Mouse (Mus musculus) neural tube, embryonic 12.5 days (tissue): ENCODE data around the gene Dennd6a. TPM values are rescaled to one million over a fixed set of nuclear protein-coding genes. Genes with fewer than 3 reads are reported as not detected.
A peak's percentile ranks its signal among the peaks of the same experiment; 100 is the strongest.

Source experiments
- ATAC-seq: fragments of 200-750 bp; cut with Nextera tagmentation; 2 replicates; pipeline ENCODE4 v1.8.0; 2017; ENCODE audit warnings: low read depth, mild to moderate bottlenecking, moderate TSS enrichment, moderate library complexity; ENCODE audit not compliant: low FRiP score
- H3K27ac ChIP-seq: fragments of 300-500 bp; sonication (generic); 2 replicates; pipeline ENCODE4 v1.5.1; 2016
- H3K27me3 ChIP-seq: fragments of 300-500 bp; sonication (generic); replicated peaks from 2 replicates; pipeline ENCODE4 v1.6.1; 2016; ENCODE audit warnings: mild to moderate bottlenecking
- H3K36me3 ChIP-seq: fragments of 300-500 bp; sonication (generic); 2 replicates; pipeline ENCODE4 v1.6.1; 2016; ENCODE audit warnings: mild to moderate bottlenecking
- H3K4me1 ChIP-seq: fragments of 300-500 bp; sonication (generic); 2 replicates; pipeline ENCODE4 v1.6.1; 2016
- H3K4me2 ChIP-seq: fragments of 300-500 bp; sonication (generic); replicated peaks from 2 replicates; pipeline ENCODE4 v1.6.1; 2016; ENCODE audit warnings: mild to moderate bottlenecking
- H3K4me3 ChIP-seq: fragments of 300-500 bp; sonication (generic); 2 replicates; pipeline ENCODE4 v1.5.1; 2016
- H3K9ac ChIP-seq: fragments of 300-500 bp; sonication (generic); 2 replicates; pipeline ENCODE4 v1.6.1; 2016; ENCODE audit warnings: mild to moderate bottlenecking
- H3K9me3 ChIP-seq: fragments of 300-500 bp; sonication (generic); 2 replicates; pipeline ENCODE4 v1.6.1; 2016; ENCODE audit warnings: mild to moderate bottlenecking
- whole genome bisulfite sequencing: fragments of 180-500 bp; shearing (Covaris S2); methylation state at CpG from one replicate; pipeline ENCODE4 v1.1.7; 2016; 5-methylcytosine and 5-hydroxymethylcytosine counted together
- polyA plus RNA-seq: library from polyadenylated mRNA; unstranded; fragments of >200 nt; fragmentation: Nextera tagmentation; extraction: Ambion mirVana; gene quantifications from 2 replicates; pipeline ENCODE4 v1.2.1, GENCODE M21; 2016

Gene Dennd6a
- polyA plus RNA-seq, 1 experiment from 2014 or later, result 31.5 TPM

GRCm38 (mm10) chr14:26579346-26580343, 6.0 kb downstream of the Dennd6a start:
- H3K9me3 ChIP-seq, result no peaks in the 10 kb centered on the region
- H3K9ac ChIP-seq, result peak overlapping the region; percentile 98
- H3K4me1 ChIP-seq, result 0 out of 2 replicates have a peak, but pooled peaks cover 2% of the 10 kb centered on the region
- peak overlapping the region; percentile 86 for H3K27ac ChIP-seq
- no peaks in the 10 kb centered on the region for H3K27me3 ChIP-seq
- peak overlapping the region; percentile 73 for H3K4me2 ChIP-seq
- H3K4me3 ChIP-seq, result peak overlapping the region; percentile 89
- ATAC-seq, result peak; percentile 93
- no peaks in the 10 kb centered on the region for H3K36me3 ChIP-seq
- WGBS, result under 1% methylated on average over 79 of the region's 79 CpGs

DNA sequence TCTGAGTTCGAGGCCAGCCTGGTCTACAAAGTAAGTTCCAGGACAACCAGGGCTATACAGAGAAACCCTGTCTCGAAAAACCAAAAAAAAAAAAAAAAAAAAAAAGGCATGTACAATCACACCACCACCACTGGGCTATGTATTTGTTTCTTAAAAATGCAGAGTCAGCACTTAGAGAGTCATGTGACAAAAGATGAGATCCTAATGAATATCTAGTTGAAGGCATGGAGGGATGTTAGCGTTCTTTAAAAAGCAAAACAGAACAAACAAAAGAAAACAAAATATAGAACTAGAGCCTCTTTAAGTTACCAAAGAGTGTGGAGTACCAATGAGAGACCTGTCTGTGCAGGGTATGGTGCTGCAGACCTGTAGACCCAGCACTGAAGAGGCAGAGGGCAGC, 10.0 kb downstream of the Dennd6a start:
- ATAC-seq, result no peak
- no peak overlapping the region for H3K9ac ChIP-seq
- H3K4me2 ChIP-seq, result no peak overlapping the region
- WGBS, result 94% methylated on average over 2 of the region's 3 CpGs
- H3K27me3 ChIP-seq, result no peaks in the 10 kb centered on the region
- no peak overlapping the region for H3K27ac ChIP-seq
- H3K36me3 ChIP-seq, result no peaks in the 10 kb centered on the region
- H3K9me3 ChIP-seq, result no peaks in the 10 kb centered on the region
- 0 out of 2 replicates have a peak, but pooled peaks cover 2% of the 10 kb centered on the region for H3K4me1 ChIP-seq
- no peak overlapping the region for H3K4me3 ChIP-seq

DNA sequence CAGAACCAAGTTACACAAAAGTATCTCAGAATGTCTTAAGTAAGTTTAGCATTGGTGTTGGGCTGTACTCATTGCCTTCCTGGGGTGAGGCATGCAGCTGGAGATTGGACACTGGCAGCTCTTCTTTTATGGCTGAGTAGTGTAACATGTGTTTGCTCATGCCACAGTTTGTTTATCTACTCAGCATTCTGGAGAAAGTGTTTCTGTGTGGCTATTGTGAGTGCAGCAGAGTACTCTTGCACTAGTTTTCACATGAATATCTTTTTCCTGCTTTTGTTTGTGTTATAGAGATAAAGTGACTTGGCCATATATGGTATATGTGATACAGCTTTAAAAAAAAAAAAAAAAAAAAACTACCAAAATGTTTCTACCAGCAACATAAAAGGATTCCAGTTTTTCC, 13.5 kb downstream of the Dennd6a start:
- Histone ChIP-seq H3K27ac (no peak overlapping the region), H3K4me1 (no peaks in the 10 kb centered on the region), H3K9me3 (no peaks in the 10 kb centered on the region), H3K36me3 (no peaks in the 10 kb centered on the region), H3K4me3 (no peak overlapping the region), H3K27me3 (no peaks in the 10 kb centered on the region), H3K9ac (no peak overlapping the region), H3K4me2 (no peak overlapping the region)
- ATAC-seq, result no peak

DNA sequence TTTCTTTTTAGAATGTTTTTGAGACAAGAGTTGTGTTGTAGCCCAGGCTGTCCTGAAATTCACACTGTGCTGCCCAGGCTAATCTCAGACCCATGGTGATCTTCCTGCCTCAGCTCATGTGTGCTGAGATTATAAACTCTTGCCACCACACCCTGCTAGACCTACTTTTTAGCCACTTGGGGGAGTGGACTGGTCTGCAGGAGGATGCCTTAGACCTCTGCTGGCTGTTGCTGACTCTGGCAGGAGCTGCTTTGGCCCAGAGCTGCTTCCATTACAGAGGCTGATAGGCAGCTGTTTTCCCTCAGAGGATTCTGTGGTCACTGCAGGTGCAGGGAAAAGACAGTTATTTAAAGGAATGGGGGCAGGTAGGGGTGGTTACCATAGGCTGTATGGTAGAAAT, 17.7 kb downstream of the Dennd6a start:
- Histone ChIP-seq H3K4me3 (no peak overlapping the region), H3K27ac (no peak overlapping the region), H3K4me1 (no peaks in the 10 kb centered on the region), H3K9ac (no peak overlapping the region), H3K9me3 (no peaks in the 10 kb centered on the region), H3K4me2 (no peak overlapping the region), H3K36me3 (no peaks in the 10 kb centered on the region; the same call in 1 of the 2 replicates), H3K27me3 (no peaks in the 10 kb centered on the region)
- no peak for ATAC-seq

DNA sequence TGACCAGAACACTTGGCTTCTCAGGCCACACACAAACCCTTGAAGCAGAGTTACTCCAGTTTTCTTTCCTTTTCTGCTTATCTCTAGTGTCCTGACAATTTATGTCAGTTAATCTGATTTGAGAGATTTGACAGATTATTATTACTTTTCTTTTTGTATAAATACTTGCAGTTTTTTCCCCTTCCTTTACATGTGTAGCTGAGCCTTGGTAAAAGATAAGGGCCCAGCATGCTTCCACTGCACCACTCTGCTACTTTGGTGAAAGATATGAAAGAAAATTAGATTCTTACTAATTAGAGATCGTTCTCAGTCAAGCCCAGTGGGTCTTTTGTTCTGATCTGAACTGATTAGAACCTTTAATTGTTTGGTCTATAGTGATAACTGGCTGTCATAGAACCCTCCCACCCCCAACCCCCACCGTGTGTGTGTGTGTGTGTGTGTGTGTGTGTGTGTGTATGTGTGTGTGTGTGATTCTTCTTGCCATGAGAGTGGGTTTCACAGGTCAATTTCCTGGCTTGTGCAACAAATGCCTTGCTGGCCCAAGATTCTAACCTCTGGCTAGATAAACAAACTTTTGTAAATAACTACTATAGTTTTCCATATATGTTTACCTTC, 19.7 kb downstream of the Dennd6a start:
- H3K4me3 ChIP-seq, result no peak overlapping the region
- ATAC-seq, result no peak
- no peak overlapping the region for H3K27ac ChIP-seq
- H3K36me3 ChIP-seq, result peaks cover 18% of the 10 kb centered on the region
- no peaks in the 10 kb centered on the region for H3K27me3 ChIP-seq
- no peaks in the 10 kb centered on the region for H3K9me3 ChIP-seq
- H3K9ac ChIP-seq, result no peak overlapping the region
- no peaks in the 10 kb centered on the region for H3K4me1 ChIP-seq
- WGBS, result 99% methylated on average over 2 of the region's 2 CpGs
- no peak overlapping the region for H3K4me2 ChIP-seq

GRCm38 (mm10) chr14:26595167-26595566, 21.5 kb downstream of the Dennd6a start:
- no peaks in the 10 kb centered on the region for H3K27me3 ChIP-seq
- no peak overlapping the region for H3K4me2 ChIP-seq
- H3K9me3 ChIP-seq, result no peaks in the 10 kb centered on the region
- WGBS, result 93% methylated on average over 7 of the region's 7 CpGs
- H3K4me3 ChIP-seq, result no peak overlapping the region
- no peak overlapping the region for H3K9ac ChIP-seq
- no peak overlapping the region for H3K27ac ChIP-seq
- no peak for ATAC-seq
- H3K4me1 ChIP-seq, result no peaks in the 10 kb centered on the region
- peaks cover 28% of the 10 kb centered on the region for H3K36me3 ChIP-seq

DNA sequence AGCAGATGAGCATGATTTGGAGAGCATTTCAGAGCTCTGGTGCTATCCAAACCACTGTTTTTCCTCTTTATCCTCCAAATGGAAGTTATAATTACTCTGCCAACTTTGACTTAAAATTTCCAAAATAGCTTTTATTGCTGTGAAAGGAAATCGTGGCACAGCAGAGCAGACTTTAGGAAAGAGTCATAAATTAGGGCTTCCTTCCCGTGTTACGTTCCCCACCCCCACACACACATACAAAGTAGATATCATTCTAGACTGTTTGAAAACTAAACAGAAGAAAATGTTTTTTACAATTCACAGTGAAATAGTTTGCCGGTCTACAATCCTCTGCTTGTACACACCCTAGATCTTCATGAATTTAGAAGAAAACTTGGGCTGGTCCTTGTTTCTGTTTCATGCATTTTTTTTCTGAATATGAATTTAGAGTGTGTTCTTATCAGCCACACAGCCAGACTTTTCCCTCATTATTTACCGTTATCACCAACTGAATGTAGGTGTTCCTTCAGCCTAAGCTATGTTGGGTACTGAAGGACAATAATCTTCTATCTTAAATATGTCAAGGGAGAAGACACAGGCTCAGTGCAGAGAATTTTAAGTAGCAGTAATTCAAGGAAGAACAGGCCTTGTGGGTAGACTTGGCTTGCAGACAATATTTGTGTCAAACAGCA, 22.2 kb downstream of the Dennd6a start:
- Histone ChIP-seq H3K4me2 (no peak overlapping the region), H3K36me3 (peaks cover 33% of the 10 kb centered on the region), H3K9me3 (no peaks in the 10 kb centered on the region), H3K9ac (no peak overlapping the region), H3K4me3 (no peak overlapping the region), H3K27ac (no peak overlapping the region), H3K27me3 (no peaks in the 10 kb centered on the region), H3K4me1 (no peaks in the 10 kb centered on the region)
- 83% methylated on average over 5 of the region's 5 CpGs for WGBS
- ATAC-seq, result no peak

GRCm38 (mm10) chr14:26605354-26605753, 31.7 kb downstream of the Dennd6a start:
- 83% methylated on average over 4 of the region's 4 CpGs for WGBS

DNA sequence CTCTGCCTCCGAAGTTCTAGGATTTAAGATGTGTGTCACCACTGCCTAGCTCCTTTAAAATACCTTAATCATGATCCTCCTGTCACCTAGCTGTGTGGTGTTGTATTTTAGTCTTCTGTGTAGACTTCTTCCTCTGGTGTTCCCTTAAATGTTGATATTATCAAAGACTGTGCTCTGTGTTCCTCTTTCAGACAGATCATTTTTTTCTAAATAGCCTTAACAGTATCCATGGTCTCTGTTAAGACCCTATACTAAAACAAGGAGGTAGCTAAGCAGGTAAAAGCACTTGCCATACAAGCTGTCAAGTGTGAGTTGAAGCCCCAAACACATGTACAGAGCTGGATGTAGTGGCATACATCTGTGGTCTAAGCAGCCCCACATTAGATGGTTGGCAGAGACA, 36.0 kb downstream of the Dennd6a start:
- H3K4me2 ChIP-seq, result no peak overlapping the region
- H3K4me1 ChIP-seq, result no peaks in the 10 kb centered on the region
- ATAC-seq, result no peak
- no peak overlapping the region for H3K4me3 ChIP-seq
- no peaks in the 10 kb centered on the region for H3K27me3 ChIP-seq
- no peak overlapping the region for H3K27ac ChIP-seq
- no peaks in the 10 kb centered on the region for H3K9me3 ChIP-seq
- peaks cover 62% of the 10 kb centered on the region for H3K36me3 ChIP-seq
- no peak overlapping the region for H3K9ac ChIP-seq
- WGBS, result 91% methylated on average over 1 of the region's 1 CpGs

More at GRCm38 (mm10) chr14:26605354-26605753, 31.7 kb downstream of the Dennd6a start:
- no peaks in the 10 kb centered on the region for H3K27me3 ChIP-seq
- ATAC-seq, result no peak
- no peak overlapping the region for H3K4me3 ChIP-seq
- peaks cover 60% of the 10 kb centered on the region for H3K36me3 ChIP-seq
- H3K27ac ChIP-seq, result no peak overlapping the region
- H3K4me1 ChIP-seq, result no peaks in the 10 kb centered on the region
- H3K9me3 ChIP-seq, result no peaks in the 10 kb centered on the region
- H3K9ac ChIP-seq, result no peak overlapping the region
- no peak overlapping the region for H3K4me2 ChIP-seq

DNA sequence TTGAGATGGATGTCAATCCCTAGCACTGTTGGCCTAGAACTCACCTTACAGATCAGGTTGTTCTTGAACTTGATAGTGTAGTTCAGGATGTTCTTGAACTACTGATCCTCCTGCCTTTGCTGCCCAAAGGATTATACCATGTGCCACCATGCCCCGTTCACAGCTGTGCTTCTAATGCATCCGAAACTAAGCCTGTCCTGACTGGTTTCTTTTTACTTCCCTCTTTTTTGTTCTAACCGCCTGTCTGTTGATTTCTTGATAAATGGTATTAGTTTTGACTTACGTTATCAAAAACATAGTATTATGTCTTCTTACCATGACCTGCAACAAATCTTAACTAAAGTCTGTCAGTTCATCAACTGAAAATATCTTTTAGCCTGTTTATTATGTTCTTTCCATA, 37.0 kb downstream of the Dennd6a start:
- peaks cover 60% of the 10 kb centered on the region for H3K36me3 ChIP-seq
- H3K4me3 ChIP-seq, result no peak overlapping the region
- H3K4me2 ChIP-seq, result no peak overlapping the region
- H3K27me3 ChIP-seq, result no peaks in the 10 kb centered on the region
- H3K9me3 ChIP-seq, result no peaks in the 10 kb centered on the region
- no peak for ATAC-seq
- H3K9ac ChIP-seq, result no peak overlapping the region
- no peaks in the 10 kb centered on the region for H3K4me1 ChIP-seq
- WGBS, result 97% methylated on average over 4 of the region's 4 CpGs
- H3K27ac ChIP-seq, result no peak overlapping the region

GRCm38 (mm10) chr14:26625301-26625700, 51.6 kb downstream of the Dennd6a start:
- no peak overlapping the region for H3K4me2 ChIP-seq
- 93% methylated on average over 4 of the region's 4 CpGs for WGBS
- H3K36me3 ChIP-seq, result peaks cover 83% of the 10 kb centered on the region
- no peaks in the 10 kb centered on the region for H3K9me3 ChIP-seq
- H3K27me3 ChIP-seq, result no peaks in the 10 kb centered on the region
- H3K4me3 ChIP-seq, result no peak overlapping the region
- no peak overlapping the region for H3K9ac ChIP-seq
- no peak overlapping the region for H3K27ac ChIP-seq
- H3K4me1 ChIP-seq, result no peaks in the 10 kb centered on the region
- no peak for ATAC-seq

DNA sequence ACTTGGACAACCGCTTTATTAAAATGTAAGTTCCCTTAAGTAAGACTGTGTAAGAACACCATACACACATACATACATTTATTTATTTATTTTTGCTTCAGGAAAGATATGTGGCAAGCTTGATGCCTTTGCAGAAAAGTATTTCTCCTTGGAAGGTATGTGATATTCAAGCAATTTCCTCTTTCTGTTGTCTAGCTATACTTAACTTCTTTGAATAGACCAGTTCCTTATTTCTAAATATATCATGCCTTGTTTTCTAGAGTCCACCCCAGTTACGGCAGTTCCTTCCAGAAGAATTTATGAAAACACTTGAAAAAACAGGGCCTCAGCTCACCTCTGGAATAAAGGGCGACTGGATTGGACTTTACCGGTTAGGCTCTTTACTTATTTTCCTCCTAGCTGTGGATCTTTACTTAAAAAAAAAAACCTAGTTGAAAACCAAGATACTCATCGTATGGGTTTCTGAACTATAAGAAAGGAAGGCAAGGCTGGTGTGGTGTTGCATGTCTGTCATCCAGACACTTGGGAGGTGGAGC, 53.0 kb downstream of the Dennd6a start:
- 92% methylated on average over 5 of the region's 5 CpGs for WGBS
- no peak for ATAC-seq
- Histone ChIP-seq H3K4me1 (no peaks in the 10 kb centered on the region), H3K27ac (no peak overlapping the region), H3K36me3 (peaks cover 73% of the 10 kb centered on the region), H3K9ac (no peak overlapping the region), H3K9me3 (no peaks in the 10 kb centered on the region), H3K4me2 (no peak overlapping the region), H3K27me3 (no peaks in the 10 kb centered on the region), H3K4me3 (no peak overlapping the region)
